Mouse (Mus musculus): ENCODE data around the gene Arpc2. TPM values are rescaled to one million over a fixed set of nuclear protein-coding genes. Genes with fewer than 3 reads are reported as not detected.

Arpc2 gene
- polyA plus RNA-seq (2016; fragmentation: Nextera tagmentation; extraction: Ambion mirVana), result 378 and 381 TPM in 2 replicates

DNA sequence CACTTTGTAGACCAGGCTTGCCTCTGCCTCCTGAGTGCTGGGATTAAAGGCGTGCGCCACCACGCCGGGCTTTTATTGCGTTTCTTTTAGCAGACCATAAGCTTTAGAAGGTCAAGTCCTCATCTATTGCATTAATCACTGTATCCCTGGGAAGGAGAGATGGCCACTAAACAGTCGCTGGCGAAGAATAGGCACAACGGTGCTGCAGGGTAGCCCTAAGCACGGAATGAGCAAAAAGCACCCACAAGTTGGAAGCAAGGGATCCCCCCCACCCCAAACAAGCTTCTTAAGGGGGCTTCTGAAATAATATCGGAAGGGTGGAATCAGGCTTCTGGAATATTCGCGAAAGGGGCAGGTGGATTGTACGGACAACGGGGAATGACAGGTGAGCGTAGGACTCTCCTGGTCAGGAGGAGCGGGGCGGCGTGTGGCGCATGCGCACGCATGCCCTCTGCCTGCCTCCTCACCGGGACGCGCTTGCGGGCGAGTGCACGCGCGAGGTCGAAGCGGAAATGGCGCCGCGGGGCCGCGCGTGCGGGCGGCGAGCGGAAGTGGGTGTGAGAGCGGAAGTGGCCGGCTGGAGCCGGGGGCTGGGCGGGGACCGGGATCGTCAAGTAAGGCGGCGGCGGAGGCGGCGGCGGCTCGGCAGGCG is at the start of gene Arpc2:
Arpc2 (plus strand) TSS at position 147 of the 652 bp plus-strand sequence.
- H3K27ac ChIP-seq, result peak within 1 kb of the TSS; percentile 84
- peak within 1 kb of the TSS; percentile 87 for H3K4me3 ChIP-seq
- WGBS, result 2% methylated on average over 48 of the region's 55 CpGs
- peaks cover 32% of the 10 kb centered on the region for H3K4me1 ChIP-seq
- H3K9me3 ChIP-seq, result no peaks in the 10 kb centered on the region
- ATAC-seq (ENCODE audit: insufficient number of reproducible peaks, insufficient read depth, low FRiP score, low TSS enrichment), result peak; percentile 84
- H3K27me3 ChIP-seq, result no peaks in the 10 kb centered on the region
- H3K36me3 ChIP-seq, result no peaks in the 10 kb centered on the region
- H3K4me2 ChIP-seq (replicated peaks), result peak within 1 kb of the TSS; percentile 79
- peak within 1 kb of the TSS; percentile 83 for H3K9ac ChIP-seq

DNA sequence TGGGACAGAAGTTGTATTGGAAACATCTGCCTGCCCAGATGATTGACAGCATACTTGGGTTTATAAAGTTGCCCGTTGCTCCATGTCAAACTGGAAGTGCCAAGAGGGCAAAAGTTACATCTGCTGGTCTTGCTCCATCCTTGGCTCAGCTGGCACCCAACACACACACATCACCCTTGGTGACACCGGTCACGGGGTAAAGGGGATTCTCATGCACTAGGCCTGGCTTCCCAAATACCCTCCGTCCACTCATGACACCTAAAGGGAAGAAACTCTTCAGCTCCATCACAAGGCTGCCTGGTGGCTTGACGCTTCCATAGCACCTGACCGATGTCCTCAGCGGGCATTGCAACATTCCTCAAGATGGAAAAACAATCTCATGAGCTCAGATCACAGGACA is 45.4 kb upstream of the Arpc2 start:
- Histone ChIP-seq H3K27ac (no peak overlapping the region), H3K9me3 (no peaks in the 10 kb centered on the region), H3K9ac (no peak overlapping the region), H3K4me3 (no peak overlapping the region), H3K27me3 (no peaks in the 10 kb centered on the region), H3K4me2 (replicated peaks) (no peak overlapping the region), H3K4me1 (no peaks in the 10 kb centered on the region), H3K36me3 (no peaks in the 10 kb centered on the region)
- 84% methylated on average over 7 of the region's 7 CpGs for WGBS
- ATAC-seq (ENCODE audit: insufficient number of reproducible peaks, insufficient read depth, low FRiP score, low TSS enrichment), result no peak

DNA sequence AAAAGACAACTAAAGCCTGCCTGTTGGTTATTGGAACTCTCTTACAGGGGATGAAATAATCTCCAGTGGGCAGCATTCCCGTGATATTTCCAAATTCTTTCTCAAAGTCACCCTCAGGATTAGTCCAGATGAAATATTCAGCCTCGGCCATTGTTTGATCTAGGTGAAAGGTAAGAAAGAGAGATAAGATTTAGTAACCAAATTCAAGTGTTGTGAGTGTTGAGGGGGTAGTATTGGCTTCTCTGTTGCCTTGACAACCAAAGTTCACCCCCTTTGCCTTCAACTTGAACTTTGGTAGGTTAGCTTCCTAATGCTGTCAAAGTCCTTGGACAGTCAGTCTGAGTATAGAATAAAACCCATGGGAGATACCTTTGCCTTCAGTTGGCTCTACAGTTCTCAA is 43.2 kb upstream of the Arpc2 start:
- WGBS, result 81% methylated on average over 2 of the region's 2 CpGs
- Histone ChIP-seq H3K36me3 (no peaks in the 10 kb centered on the region), H3K9ac (no peak overlapping the region), H3K9me3 (no peaks in the 10 kb centered on the region), H3K4me2 (replicated peaks) (no peak overlapping the region), H3K27ac (no peak overlapping the region), H3K4me1 (no peaks in the 10 kb centered on the region), H3K27me3 (no peaks in the 10 kb centered on the region), H3K4me3 (no peak overlapping the region)
- ATAC-seq (ENCODE audit: insufficient number of reproducible peaks, insufficient read depth, low FRiP score, low TSS enrichment), result no peak

DNA sequence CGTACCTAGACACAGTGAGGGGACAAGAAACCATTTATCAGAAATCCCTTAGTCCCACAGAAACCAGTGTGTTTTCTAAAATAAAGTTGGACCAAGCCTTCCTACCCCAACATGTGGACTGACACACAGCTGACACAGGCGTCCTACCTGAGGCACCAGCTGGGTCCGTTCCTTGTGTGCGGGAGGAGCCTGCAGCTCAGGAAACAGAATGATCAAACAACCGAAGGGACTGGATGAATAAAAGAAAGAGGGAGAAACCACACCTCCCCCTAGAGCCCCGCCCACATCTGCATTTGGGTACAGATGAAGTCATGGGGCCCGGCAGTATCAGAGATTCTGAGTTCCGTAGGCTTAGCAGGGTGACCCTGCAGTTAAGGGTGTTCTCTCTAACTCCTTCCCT is 41.4 kb upstream of the Arpc2 start, which contains the start of gene Cxcr1:
Cxcr1 (minus strand) TSS at position 187 of the 400 bp plus-strand sequence.
- WGBS, result 77% methylated on average over 8 of the region's 8 CpGs
- H3K4me2 ChIP-seq (replicated peaks), result no peak within 1 kb of the TSS
- no peaks in the 10 kb centered on the region for H3K36me3 ChIP-seq
- no peaks in the 10 kb centered on the region for H3K4me1 ChIP-seq
- no peak within 1 kb of the TSS for H3K9ac ChIP-seq
- H3K27me3 ChIP-seq, result no peaks in the 10 kb centered on the region
- H3K4me3 ChIP-seq, result no peak within 1 kb of the TSS
- no peaks in the 10 kb centered on the region for H3K9me3 ChIP-seq
- no peak within 1 kb of the TSS for H3K27ac ChIP-seq
- ATAC-seq (ENCODE audit: insufficient number of reproducible peaks, insufficient read depth, low FRiP score, low TSS enrichment), result no peak

DNA sequence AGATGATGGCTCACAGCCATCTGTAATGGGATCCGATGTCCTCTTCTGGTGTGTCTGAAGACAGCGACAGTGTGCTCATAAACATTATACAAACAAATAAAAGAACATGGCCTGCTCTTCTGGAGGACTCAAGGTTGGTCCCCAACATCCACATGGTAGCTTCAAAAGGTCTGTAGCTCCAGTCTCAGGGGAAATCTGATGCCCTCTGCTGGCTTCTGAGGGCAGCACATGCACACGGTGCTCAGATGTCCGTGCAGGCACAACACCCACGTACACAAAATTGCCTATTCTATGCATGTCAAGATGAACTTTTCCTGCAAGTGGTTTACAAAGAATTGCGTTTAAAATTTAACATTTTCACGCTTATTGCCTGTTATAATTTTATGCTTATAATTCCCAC is 39.9 kb upstream of the Arpc2 start:
- H3K27ac ChIP-seq, result no peak overlapping the region
- peaks cover 4% of the 10 kb centered on the region; the same call in 1 of the 2 replicates for H3K4me1 ChIP-seq
- no peaks in the 10 kb centered on the region for H3K9me3 ChIP-seq
- ATAC-seq (ENCODE audit: insufficient number of reproducible peaks, insufficient read depth, low FRiP score, low TSS enrichment), result no peak
- H3K36me3 ChIP-seq, result no peaks in the 10 kb centered on the region
- no peaks in the 10 kb centered on the region for H3K27me3 ChIP-seq
- H3K4me3 ChIP-seq, result no peak overlapping the region
- no peak overlapping the region for H3K4me2 ChIP-seq (replicated peaks)
- WGBS, result 43% methylated on average over 7 of the region's 7 CpGs
- H3K9ac ChIP-seq, result no peak overlapping the region

DNA sequence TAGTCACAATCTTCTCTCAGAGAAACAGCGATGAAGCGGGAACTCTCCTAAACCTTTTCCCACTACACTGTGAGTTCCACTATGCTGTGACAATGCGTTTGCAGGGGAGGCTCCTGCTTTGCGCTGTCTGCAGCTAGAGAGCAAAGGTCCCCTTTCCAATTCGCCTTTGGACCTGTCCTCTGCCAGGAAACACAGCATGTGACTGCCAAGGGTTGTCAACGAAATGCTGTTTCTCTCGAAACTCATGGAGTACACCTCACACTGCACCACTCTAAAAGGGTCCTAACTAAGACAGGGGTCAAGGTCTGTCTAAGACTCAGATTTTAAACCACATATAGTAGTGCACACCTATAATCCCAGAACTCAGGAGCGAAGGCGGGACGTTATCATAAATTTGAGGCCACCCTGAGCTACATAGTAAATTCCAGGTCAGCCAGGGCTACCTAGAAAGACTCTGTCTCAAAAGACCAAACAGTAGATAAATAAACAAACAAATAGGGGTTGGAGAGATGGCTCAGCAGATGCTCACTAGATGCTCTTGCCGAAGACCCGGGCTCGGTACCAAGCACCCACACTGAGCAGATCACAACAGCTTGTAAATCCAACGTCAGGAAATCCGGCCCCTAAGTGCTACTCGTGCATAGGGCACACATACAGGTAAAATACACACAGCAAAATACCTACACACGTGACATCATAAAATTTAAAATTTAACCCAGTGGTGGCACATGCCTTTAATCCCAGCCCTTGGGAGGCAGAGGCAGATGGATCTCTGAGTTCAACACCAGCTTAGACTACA is 39.1 kb upstream of the Arpc2 start:
- H3K27ac ChIP-seq, result no peak overlapping the region
- no peak for ATAC-seq (ENCODE audit: insufficient number of reproducible peaks, insufficient read depth, low FRiP score, low TSS enrichment)
- H3K4me1 ChIP-seq, result peaks cover 7% of the 10 kb centered on the region; the same call in 1 of the 2 replicates
- no peaks in the 10 kb centered on the region for H3K27me3 ChIP-seq
- 76% methylated on average over 17 of the region's 17 CpGs for WGBS
- H3K9me3 ChIP-seq, result no peaks in the 10 kb centered on the region
- no peaks in the 10 kb centered on the region for H3K36me3 ChIP-seq
- H3K4me3 ChIP-seq, result no peak overlapping the region
- no peak overlapping the region for H3K9ac ChIP-seq
- no peak overlapping the region for H3K4me2 ChIP-seq (replicated peaks)

DNA sequence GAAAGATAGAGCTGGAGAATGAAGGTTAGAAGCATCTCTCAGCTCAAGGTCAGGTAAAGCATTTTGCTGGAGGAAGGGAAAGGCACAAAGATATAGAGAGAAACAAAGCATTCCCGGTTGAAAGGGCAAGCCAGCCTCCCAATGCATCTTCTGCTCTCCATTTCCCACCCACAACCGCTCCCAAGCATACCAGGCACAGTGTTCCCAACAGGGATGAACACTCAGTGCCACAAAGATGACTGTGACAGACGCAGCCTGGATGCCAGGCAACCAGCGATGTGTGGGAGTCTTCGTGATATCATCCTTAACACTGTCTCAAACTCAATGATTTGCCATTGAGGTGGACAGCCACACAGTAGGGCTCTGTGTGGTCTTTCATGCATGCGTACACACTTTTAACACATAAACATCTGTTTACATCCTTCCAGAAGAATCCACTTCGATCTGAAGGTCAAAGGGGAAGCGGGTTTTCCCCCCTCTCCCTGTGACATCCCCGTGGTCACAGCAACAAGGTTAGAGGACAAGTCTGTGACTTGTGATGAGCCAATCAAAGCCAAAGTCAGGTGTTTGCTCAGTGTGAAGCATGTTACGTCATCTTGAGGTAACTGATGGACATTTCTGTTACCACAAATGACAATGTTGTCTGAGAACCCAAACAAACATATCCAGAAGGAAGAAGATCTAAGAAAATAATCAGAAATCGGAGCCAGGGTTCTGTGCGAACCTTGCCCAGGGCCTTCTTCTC is 38.0 kb upstream of the Arpc2 start:
- Histone ChIP-seq H3K9ac (no peak overlapping the region), H3K4me1 (peaks cover 7% of the 10 kb centered on the region; the same call in 1 of the 2 replicates), H3K9me3 (no peaks in the 10 kb centered on the region), H3K36me3 (no peaks in the 10 kb centered on the region), H3K4me2 (replicated peaks) (no peak overlapping the region), H3K27me3 (no peaks in the 10 kb centered on the region), H3K4me3 (no peak overlapping the region), H3K27ac (no peak overlapping the region)
- WGBS, result 79% methylated on average over 12 of the region's 12 CpGs
- ATAC-seq (ENCODE audit: insufficient number of reproducible peaks, insufficient read depth, low FRiP score, low TSS enrichment), result no peak

DNA sequence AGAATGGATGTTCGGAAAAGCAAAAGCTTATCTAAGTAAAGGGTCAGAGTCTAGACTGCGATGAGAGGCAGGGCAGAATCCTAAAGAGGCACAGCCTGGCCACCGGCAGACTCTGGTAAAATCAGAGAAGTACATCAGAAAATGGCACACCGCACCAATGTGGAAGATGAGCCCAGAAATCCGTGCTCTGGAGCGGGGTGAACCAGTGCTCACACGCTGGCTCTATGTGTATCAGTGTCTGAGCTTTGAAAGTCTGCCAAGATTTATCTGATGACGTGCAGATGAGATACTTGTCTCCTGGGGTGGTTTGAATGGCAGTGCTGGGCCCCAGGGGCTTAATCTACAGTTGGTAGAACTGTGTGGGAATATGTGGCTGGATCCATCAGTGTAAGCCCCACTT is 36.8 kb upstream of the Arpc2 start:
- H3K27ac ChIP-seq, result no peak overlapping the region
- no peaks in the 10 kb centered on the region for H3K9me3 ChIP-seq
- no peak overlapping the region for H3K4me3 ChIP-seq
- no peaks in the 10 kb centered on the region for H3K27me3 ChIP-seq
- H3K9ac ChIP-seq, result no peak overlapping the region
- 76% methylated on average over 8 of the region's 8 CpGs for WGBS
- no peak overlapping the region for H3K4me2 ChIP-seq (replicated peaks)
- no peak for ATAC-seq (ENCODE audit: insufficient number of reproducible peaks, insufficient read depth, low FRiP score, low TSS enrichment)
- peaks cover 7% of the 10 kb centered on the region; the same call in 1 of the 2 replicates for H3K4me1 ChIP-seq
- no peaks in the 10 kb centered on the region for H3K36me3 ChIP-seq

DNA sequence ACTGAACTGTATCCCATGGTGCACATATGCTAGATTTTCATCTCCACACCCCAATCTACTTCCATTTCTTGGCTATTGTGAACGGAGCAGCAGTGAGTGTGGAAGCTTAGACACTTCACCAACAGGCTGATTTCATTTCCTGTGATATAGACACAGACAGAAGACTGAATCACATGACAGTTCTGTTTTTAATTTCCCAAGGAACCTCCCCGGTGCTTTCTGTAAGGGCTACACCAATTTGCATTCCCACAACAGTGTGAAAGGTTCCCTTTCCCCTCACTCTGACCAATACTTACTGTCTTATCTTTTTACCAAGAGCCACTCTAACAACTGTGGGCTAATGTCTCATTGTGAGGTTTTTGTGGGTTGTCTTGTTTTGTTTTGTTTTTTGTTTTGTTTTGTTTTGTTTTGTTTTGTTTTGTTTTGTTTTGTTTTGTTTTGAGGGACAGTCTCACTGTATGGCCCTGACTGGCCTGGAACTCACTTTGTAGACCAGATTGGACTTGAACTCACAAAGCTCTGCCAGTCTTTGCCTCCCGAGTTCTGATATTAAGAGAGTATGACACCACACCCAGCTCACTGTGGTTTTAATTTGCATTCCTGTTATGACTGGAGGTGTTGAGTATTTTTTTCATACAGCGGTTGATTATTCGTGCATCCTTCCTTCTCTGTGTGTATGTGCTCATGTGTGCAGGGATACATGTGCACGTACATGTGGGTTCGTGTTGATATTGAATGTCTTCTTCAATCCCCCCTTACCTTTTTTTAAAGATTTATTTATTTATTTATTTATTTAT is 34.6 kb upstream of the Arpc2 start:
- no peak overlapping the region for H3K27ac ChIP-seq
- no peak for ATAC-seq (ENCODE audit: insufficient number of reproducible peaks, insufficient read depth, low FRiP score, low TSS enrichment)
- peaks cover 7% of the 10 kb centered on the region; the same call in 1 of the 2 replicates for H3K4me1 ChIP-seq
- H3K9ac ChIP-seq, result no peak overlapping the region
- no peak overlapping the region for H3K4me2 ChIP-seq (replicated peaks)
- H3K36me3 ChIP-seq, result no peaks in the 10 kb centered on the region
- WGBS, result 66% methylated on average over 7 of the region's 7 CpGs
- H3K9me3 ChIP-seq, result no peaks in the 10 kb centered on the region
- H3K27me3 ChIP-seq, result no peaks in the 10 kb centered on the region
- H3K4me3 ChIP-seq, result no peak overlapping the region

DNA sequence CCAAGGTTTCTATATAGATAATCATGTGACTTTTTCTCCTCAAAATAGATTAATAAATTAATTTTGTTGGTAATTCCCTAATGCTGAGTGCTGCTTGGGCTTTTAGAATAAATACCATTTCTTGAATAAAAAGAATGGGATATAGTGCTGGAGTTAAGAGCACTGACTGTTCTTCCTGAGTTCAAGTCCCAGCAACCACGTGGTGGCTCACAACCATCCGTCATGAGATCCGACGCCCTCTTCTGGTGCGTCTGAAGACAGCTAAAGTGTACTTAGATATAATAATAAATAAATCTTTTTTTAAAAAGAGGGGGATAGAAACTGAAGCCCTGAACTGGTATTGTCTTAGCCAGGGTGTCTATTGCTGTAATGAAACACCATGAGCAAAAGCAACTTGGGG is 32.4 kb upstream of the Arpc2 start:
- H3K9ac ChIP-seq, result no peak overlapping the region
- 75% methylated on average over 5 of the region's 5 CpGs for WGBS
- no peak overlapping the region for H3K4me3 ChIP-seq
- no peak overlapping the region for H3K4me2 ChIP-seq (replicated peaks)
- no peak for ATAC-seq (ENCODE audit: insufficient number of reproducible peaks, insufficient read depth, low FRiP score, low TSS enrichment)
- no peaks in the 10 kb centered on the region for H3K9me3 ChIP-seq
- H3K36me3 ChIP-seq, result no peaks in the 10 kb centered on the region
- no peak overlapping the region for H3K27ac ChIP-seq
- peaks cover 7% of the 10 kb centered on the region; the same call in 1 of the 2 replicates for H3K4me1 ChIP-seq
- no peaks in the 10 kb centered on the region for H3K27me3 ChIP-seq

DNA sequence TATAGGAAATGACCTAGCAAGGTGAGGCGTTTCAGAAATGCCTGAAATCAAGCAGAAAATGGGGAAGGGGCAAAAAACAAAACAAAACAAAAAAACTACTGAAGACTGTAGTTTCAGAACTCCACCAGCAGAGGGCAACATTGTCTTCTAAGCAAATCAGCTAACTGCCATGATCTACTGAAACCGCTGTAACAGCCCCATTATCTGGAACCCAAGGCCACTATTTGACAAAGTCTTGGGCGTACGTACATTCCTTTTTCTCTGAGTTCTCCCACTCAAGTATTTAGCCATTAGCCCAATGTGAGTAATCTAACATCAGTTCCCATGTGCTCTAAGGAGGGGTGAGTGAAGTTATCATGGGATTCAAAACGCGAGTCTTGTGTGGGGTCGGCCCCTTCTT is 30.0 kb upstream of the Arpc2 start:
- Histone ChIP-seq H3K27me3 (no peaks in the 10 kb centered on the region), H3K4me2 (replicated peaks) (no peak overlapping the region), H3K9me3 (no peaks in the 10 kb centered on the region), H3K4me3 (no peak overlapping the region), H3K36me3 (no peaks in the 10 kb centered on the region), H3K9ac (no peak overlapping the region), H3K27ac (no peak overlapping the region), H3K4me1 (peaks cover 3% of the 10 kb centered on the region; the same call in 1 of the 2 replicates)
- ATAC-seq (ENCODE audit: insufficient number of reproducible peaks, insufficient read depth, low FRiP score, low TSS enrichment), result no peak
- 65% methylated on average over 7 of the region's 7 CpGs for WGBS
